Mouse (Mus musculus) embryo, embryonic 10.5 days (tissue): ENCODE results near the gene Cpne8.
"Not testable (repeated sequence)": the region's sequence is repeated elsewhere in the genome, so short reads cannot be mapped to it uniquely, and the experiment has no call there.

ENCODE experiments used
- DNase-seq: peaks from one replicate; pipeline ENCODE4 v3.0.0-alpha.2; 2015; ENCODE audit warnings: low spot score

The Cpne8 gene

DNA sequence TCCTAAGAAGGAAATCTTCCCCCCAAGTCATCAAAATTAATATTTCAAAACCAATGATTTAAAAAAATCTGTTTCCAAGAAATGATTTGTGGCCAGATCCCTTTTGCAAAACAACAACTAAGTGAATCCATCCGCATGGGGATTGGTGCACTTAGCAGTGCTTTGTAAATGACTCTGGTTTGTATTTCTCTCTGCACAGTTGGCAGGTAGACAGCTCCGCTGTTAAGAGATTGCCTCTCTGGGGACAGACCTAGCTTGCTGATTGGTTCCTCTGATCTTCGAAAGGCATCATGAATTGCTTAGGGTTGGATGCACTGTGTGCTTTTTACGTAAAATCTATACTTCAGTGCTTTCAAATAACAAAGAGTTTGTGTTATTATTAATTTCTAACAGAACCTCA, 68.5 kb downstream of the Cpne8 start:
- not testable (repeated sequence) for DNase-seq

DNA sequence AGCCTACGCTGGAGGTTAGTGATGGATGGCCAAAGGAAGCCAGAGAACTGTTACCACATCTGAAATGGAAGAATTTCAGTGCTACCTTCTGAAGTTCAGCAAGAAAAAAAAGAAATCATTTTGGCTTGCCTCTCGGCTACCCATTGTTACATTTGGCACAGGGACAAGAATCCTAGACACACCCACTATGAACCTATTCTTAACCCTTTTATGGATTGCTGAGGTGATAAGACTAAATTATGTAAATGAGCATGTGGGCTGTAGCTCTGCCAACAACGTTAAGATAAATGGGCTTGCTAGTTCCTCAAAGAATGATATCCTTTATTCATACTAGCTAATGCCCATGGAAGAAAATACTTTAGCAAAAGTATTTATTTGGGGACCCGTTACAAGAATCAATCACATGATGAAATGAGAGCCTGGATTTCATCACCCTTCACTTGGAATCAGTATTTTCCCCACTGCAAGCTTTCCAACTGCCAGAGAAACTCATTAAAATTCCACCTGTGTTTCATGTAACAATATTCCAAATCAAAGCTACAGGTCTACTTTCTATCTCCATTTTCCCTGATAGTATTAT, 69.3 kb downstream of the Cpne8 start:
- no peak for DNase-seq

DNA sequence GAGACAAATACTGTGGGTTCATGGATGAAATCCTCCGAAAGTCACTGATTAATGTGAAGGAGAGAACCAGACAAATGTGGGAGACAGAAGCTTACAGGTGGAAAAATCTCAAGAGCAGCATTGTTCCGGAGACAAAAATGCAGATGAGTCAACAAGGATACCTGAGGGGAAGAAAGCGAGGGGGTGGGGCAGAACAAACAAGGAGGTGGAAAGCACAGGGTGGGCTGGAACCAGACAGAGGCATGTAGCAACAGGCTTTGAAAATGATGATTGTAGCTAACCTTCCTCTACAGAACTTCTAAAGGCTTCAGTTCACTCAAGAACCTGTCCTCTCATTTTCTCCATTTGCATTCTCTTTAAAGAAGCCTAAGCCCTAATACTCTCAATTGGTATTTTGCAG, 70.9 kb downstream of the Cpne8 start:
- no peak for DNase-seq

DNA sequence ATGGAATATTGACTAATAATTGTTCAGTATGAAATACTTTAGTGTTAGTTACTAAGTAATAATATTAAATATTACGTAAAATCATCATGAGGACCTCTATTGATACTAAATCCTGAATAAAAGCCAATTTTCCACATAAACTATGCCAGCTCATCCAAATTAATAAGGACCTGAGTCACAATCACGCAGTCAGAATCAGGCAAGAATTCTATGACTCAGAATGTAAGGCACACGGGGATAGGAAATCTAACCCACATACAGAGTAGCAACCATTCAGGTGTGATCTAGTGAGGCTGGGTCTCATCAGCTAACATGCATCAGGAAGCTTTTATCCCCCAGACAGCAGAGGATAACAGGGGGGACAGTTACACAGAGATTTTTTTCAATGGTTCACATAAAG, 72.1 kb downstream of the Cpne8 start:
- DNase-seq: no peak

- peak; percentile 30 for DNase-seq
Observed at GRCm38 (mm10) chr15:90603676-90604075, 75.6 kb downstream of the Cpne8 start.

DNA sequence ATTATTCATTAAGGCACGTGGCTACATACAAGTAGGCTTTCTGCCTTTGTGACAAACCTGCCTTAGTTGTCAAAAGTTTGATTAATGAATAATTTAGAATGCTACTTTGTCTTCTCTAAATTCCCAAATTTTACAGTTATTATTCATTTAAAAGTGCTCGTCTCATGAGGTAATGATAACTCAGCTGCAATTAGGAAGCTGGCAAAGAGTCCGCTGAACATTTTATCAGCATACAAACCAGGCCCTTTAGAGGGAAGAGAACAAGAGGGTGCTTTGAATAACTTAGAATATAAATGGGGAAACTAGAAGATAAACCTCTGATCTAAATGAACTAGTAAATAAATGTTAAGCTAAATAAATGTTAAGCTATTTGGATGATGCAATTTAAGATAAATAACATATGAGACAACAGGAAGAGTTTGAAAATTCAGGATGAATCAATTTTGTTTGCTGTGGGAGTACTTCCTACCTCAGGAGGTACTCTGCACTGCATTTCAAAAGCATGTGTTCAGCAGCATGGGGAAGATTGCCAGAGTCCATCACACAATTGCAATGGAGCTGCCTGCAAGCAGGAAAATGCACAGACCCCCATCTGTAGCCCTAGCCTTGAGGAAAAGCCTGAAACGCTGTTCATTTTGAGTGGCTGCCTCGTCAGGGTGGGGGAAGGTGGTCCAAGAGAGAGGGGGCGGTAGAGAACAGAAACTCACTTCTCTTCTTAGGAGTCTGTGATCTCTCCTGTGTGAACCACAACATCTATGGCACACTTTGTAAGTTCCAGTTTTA, 81.3 kb downstream of the Cpne8 start:
- no peak for DNase-seq

DNA sequence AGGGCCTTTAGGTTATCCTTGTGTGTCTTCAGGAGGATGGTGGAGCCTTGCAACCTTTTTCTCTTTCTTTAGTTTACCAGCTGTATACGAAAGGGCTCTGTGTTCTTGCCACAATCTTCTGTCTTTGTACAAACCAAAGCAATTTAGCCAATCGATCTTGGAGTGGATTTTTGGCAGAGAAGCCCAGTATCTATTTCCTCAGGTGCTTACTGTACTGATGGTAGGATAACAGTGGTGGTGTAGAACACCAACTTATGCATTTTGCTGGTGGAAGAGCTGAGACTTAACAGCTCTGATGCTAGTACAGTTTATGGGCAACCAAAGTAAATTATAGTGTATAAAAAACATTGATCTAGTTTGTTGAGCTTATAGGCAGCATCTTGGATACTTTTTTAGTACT, 83.6 kb downstream of the Cpne8 start:
- DNase-seq: no peak

GRCm38 (mm10) chr15:90589587-90589986, 89.6 kb downstream of the Cpne8 start:
- DNase-seq: no peak

DNA sequence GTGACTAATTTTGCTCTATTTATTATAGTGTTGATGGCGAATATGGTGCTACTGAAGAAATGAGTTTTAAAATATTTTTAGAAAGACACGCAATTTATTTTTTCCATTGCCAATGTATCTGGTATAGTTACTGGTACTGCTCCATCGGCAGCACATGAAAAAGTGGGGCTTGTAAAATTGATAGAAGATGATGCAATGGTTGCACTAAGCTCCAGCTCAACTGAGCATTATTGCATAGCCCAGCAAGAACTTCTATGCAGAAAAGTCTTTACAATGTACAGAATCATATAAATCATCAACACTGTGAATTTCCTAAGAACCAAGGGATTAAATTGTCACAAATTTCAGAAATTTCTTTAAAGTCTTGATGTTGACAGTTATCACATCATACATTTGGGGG, 101.8 kb downstream of the Cpne8 start:
- no peak for DNase-seq

DNA sequence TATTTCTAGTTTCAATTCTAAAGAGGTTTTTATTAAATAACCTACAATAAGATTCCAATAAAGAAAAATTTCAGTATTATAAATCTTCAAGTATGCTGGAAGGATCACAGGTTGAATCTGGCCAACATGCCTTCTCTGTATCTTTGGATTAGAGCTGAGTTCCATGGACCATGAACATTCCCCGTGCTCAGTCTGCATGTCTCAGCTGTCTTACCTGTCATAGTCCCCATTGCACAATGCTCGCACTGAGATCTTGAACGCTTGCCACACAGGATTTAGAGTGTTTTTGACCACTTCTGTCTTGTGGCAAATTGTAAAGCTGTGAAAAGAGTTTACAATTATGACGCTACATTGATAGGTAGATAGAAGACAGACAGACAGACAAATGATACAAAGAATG, 110.0 kb downstream of the Cpne8 start:
- DNase-seq: no peak

GRCm38 (mm10) chr15:90568050-90568449, 111.2 kb downstream of the Cpne8 start:
- no peak for DNase-seq

DNA sequence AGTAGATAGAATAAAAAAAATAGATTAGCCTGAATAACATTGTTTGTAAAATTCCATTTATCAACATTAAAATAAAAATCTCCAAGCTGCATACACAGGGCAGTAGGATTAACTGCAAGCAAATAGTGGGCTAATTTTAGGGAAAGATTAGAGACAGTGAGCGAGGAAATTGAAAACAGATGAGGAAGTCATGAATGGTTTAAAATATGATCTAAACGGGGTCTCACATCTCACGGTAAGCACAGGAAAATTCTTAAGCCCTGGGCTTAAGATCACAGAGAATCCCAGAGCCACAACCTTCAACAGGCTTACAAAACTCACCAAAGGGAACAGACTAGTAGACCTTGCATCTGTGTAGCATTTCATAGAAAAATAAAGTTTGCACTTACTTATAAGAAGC, 115.2 kb downstream of the Cpne8 start:
- DNase-seq: peak; percentile 50

- DNase-seq: no peak
Observed at GRCm38 (mm10) chr15:90561613-90562012, 117.6 kb downstream of the Cpne8 start.

DNA sequence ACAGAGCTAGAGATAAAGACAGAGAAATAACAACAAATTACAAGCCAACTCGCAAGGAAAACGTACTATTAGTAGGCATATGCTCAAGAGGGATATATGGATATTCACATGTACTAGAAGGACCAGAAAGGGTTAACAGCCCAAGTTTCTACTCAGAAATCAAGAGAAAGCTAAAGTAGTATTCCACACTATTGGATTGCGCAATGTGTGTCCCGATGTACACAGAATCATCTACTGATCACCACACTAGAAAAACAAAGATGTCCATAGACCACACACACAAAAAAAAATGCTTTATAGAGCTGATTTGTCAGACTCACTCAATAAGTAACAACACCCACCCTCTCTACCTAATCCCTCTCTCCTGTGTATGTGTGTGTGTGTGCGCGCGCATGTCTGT, 130.6 kb downstream of the Cpne8 start:
- no peak for DNase-seq

- DNase-seq: no peak
Observed at GRCm38 (mm10) chr15:90543447-90543846, 135.8 kb downstream of the Cpne8 start.

- DNase-seq: no peak
Observed at GRCm38 (mm10) chr15:90542126-90542525, 137.1 kb downstream of the Cpne8 start.

GRCm38 (mm10) chr15:90536311-90537202, 142.7 kb downstream of the Cpne8 start:
- no peak for DNase-seq

GRCm38 (mm10) chr15:90535730-90536129, 143.5 kb downstream of the Cpne8 start:
- peak; percentile 57 for DNase-seq

- no peak for DNase-seq
Observed at GRCm38 (mm10) chr15:90512769-90513168, 166.5 kb downstream of the Cpne8 start.

- DNase-seq: no peak
Observed at GRCm38 (mm10) chr15:90497080-90497479, 182.2 kb downstream of the Cpne8 start.

DNA sequence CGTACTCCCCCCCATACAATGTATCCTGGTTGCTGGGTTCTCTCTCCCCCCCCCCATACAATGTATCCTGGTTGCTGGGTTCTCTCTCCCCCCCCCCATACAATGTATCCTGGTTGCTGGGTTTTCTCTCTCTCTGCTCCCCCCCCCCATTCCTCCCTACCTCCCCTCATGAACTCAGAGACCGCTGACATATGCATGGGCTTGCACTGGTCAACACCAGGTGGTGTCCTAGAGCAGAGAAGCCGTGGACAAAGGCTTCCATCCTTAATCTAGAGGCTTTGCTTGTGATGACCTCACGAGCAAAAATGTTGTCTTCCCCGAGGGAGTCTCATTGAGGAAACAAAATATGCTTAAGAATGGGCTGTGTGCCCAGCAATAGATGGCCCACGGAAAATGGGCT, 187.7 kb downstream of the Cpne8 start:
- DNase-seq: peak; percentile 15

- no peak for DNase-seq
Observed at GRCm38 (mm10) chr15:90490186-90490585, 189.0 kb downstream of the Cpne8 start.

- not testable (repeated sequence) for DNase-seq
Observed at GRCm38 (mm10) chr15:90470561-90470960, 208.7 kb downstream of the Cpne8 start.
